Mouse (Mus musculus): Measurements from ENCODE around the gene Adora3.

Gene Adora3

DNA sequence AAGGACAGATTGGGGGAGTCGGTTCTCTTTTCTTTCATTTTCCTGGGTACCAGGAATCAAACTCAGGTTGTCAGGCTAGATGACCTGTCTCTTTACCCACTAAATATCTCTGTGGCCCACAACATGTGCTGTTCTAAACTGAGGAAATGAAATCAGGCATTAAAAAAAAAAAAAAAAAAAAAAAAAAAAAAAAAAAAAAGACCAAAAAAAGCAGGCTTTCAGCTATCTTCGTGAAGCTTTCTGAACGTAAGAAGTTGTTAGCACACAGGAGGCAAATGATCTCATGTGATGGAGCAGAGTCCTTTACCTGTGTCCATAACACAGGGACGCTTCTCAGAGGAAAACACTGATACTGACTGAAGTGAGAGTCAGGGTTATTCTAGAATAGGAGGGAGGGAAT lies 65.5 kb downstream of the Adora3 start:
- DNase-seq, result no peak

DNA sequence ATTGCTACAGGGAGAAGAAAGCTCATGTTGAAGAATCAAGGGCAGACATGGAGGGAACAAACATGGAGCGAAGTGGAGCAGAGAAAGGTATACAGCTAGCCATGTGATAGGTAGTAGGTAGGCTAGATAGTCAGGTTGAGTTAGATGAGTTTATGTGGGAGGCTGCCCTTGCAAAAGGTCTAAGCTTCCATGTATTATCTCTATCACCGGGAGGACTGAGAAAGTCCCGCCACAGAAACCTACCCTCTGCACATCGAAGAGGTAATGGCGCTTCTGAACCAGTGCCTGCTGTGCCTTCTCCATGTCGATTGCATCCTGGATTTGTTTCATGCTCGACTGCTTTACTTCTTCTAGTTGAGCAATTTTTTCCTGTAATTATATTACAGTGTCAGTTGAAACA lies 80.7 kb downstream of the Adora3 start:
- no peak for DNase-seq

DNA sequence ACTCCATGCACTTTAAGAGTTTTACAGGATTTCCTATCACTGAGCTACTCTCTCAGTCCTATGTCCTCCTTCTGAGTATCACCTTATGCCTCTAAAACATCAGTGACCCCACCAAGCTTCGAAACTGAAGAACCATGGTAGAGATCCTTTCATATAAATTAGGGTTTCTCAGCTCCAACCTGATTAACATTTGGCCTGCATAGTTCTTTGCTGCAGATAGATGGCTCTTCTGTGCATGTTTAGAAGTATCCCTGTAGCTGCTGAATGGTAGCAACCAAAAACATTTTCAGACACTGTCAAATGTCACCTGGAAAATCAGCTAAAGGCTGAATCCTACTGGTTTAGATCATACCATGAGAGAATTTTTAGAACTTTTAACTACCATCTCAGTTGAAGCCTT lies 86.6 kb downstream of the Adora3 start:
- no peak for DNase-seq

DNA sequence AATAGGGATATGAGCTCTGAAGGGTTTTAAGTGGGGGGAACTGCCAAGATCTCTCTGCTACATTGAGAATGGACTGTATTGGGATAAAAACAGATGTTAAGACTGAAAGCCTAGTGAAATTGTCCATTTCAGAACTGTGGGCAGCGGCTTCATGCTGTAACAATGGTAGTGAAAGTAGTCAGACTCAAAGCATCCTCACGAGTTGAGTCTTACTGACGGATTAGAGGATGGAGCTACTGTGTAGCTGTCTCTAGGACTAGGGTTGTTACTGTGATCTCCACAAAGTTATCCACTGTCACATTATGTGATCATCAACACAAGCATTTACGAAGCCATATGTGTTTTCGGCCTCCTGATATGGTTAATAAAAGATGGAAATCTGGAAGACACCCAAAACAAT lies 87.5 kb downstream of the Adora3 start:
- no peak for DNase-seq
